Mouse (Mus musculus) heart, postnatal 0 days (tissue): ENCODE data around the gene Arnt2.

Experiments
- CTCF ChIP-seq: IDR thresholded peaks from 2 replicates; pipeline ENCODE4 v1.5.1; 2016; ENCODE audit warnings: antibody characterized with exemption, control low read depth, low read depth
- EP300 ChIP-seq: IDR thresholded peaks from 2 replicates; pipeline ENCODE4 v1.6.1; 2016; ENCODE audit warnings: antibody characterized with exemption, low read depth

GRCm38 (mm10) chr7:84285790-84286189 is 124.2 kb downstream of the Arnt2 start:
- TF ChIP-seq CTCF = no peak
- TF ChIP-seq EP300 = no peak
